ENCODE assay signal across 13 mouse cellular contexts in the genomic region with DNA sequence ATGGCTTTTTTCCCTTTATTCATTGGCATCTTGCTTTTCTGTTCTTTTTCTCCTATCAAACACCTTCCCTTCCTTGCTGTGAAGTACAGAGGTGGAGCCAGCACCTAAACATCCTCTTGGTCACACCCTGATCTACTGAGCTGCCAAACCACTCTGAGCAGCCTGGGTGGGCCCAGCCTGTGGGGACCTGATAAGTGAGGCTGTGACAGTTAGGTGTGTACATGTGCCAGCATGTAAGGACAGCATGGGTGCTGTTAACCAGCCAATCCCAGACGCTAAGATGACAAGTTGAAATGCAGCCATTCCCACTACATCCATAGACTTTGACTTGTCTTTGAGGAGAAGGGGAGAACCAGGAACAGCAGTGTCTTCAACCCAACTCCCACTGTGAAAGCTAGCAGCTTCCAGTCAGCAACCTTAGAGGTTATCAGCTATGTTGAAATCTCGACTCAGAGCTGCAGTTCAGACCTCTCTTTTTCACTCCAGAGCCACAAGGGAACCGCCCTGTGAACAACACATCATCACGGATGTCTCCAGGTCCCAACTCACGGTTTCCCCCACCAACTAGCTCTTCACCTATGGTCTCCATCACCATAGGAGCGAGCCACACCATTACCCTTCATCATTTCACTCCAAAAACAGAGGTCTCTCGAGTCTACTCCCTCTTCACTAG. TPM values are rescaled to one million over a fixed set of nuclear protein-coding genes. Genes with fewer than 3 reads are reported as not detected.
A peak's percentile ranks its signal among the peaks of the same experiment; 100 is the strongest.
DNase-seq lines count a peak whose midpoint lies in the region; ATAC-seq and TF ChIP-seq lines count a peak whose summit lies in the region.
"Had no signal": no experiment of that assay in that cellular context is flagged by ENCODE, and none has a peak within 500 bp of the region (broad histone marks: within the 10 kb centered on the region; RNA-seq: fewer than 3 reads in every experiment).

No protein-coding gene starts in this region.

- no peak for TF ChIP-seq EP300 in lung, postnatal 0 days (IDR thresholded peaks at IDR 0.05)
- no peak for TF ChIP-seq EP300 in stomach, postnatal 0 days (optimal IDR thresholded peaks at IDR 0.05)

- H3K4me1 ChIP-seq in lung, postnatal 0 days (ENCODE audit: insufficient read depth, low read depth, low read length), result no peaks in the 10 kb centered on the region
- H3K4me1 ChIP-seq in liver, embryonic 16.5 days (ENCODE audit: control insufficient read depth, low read depth, low read length), result peaks cover 45% of the 10 kb centered on the region
- H3K4me1 ChIP-seq in stomach, postnatal 0 days (replicated peaks; ENCODE audit: control insufficient read depth, insufficient read depth), result no peaks in the 10 kb centered on the region
- H3K4me1 ChIP-seq: hindbrain, embryonic 13.5 days had no signal

- no peak overlapping the region for H3K27ac ChIP-seq in lung, postnatal 0 days (ENCODE audit: low read length)
- peak overlapping the region; percentile 100 for H3K27ac ChIP-seq in liver, embryonic 16.5 days (ENCODE audit: low read length)
- H3K27ac ChIP-seq in stomach, postnatal 0 days (replicated peaks), result no peak overlapping the region
- H3K27ac ChIP-seq: gastrocnemius, adult 2 months; hindbrain, embryonic 13.5 days had no signal

- H3K4me3 ChIP-seq in lung, postnatal 0 days (ENCODE audit: low read depth, low read length), result no peak overlapping the region
- H3K4me3 ChIP-seq in liver, embryonic 16.5 days (ENCODE audit: low read depth, low read length), result peak overlapping the region; percentile 35
- H3K4me3 ChIP-seq in stomach, postnatal 0 days (ENCODE audit: low read depth, low read length), result no peak overlapping the region
- H3K4me3 ChIP-seq: gastrocnemius, adult 2 months; hindbrain, embryonic 13.5 days had no signal

- no peaks in the 10 kb centered on the region for H3K9me3 ChIP-seq in lung, postnatal 0 days (ENCODE audit: low read length)
- H3K9me3 ChIP-seq in liver, embryonic 16.5 days (replicated peaks; ENCODE audit: control insufficient read depth, low read length), result no peaks in the 10 kb centered on the region
- H3K9me3 ChIP-seq in stomach, postnatal 0 days (ENCODE audit: control insufficient read depth, low read length), result no peaks in the 10 kb centered on the region
- H3K9me3 ChIP-seq: hindbrain, embryonic 13.5 days had no signal

- ATAC-seq in lung, postnatal 0 days, result peak; percentile 52; the same call in 1 of the 2 replicates
- peak; percentile 97 for ATAC-seq in erythroid progenitor cell, adult 5-6 weeks (replicated peaks; ENCODE audit: low FRiP score, poor library complexity, severe bottlenecking)
- peak; percentile 100 for ATAC-seq in liver, embryonic 16.5 days (ENCODE audit: low read depth)
- peak; percentile 60; the same call in 1 of the 2 replicates for ATAC-seq in stomach, postnatal 0 days (ENCODE audit: low FRiP score, low TSS enrichment)
- ATAC-seq: activated CD4-positive, CD25-positive, alpha-beta regulatory T cell, adult 4 months had no signal

- H3K9ac ChIP-seq in lung, postnatal 0 days (replicated peaks; ENCODE audit: low read depth), result no peak overlapping the region
- peak overlapping the region; percentile 66 for H3K9ac ChIP-seq in liver, embryonic 16.5 days (ENCODE audit: low read depth, low read length)
- H3K9ac ChIP-seq in stomach, postnatal 0 days (ENCODE audit: low read length), result no peak overlapping the region
- H3K9ac ChIP-seq: hindbrain, embryonic 13.5 days had no signal

- H3K36me3 ChIP-seq in lung, postnatal 0 days (ENCODE audit: insufficient read depth, low read length), result no peaks in the 10 kb centered on the region
- no peaks in the 10 kb centered on the region for H3K36me3 ChIP-seq in liver, embryonic 16.5 days (ENCODE audit: control insufficient read depth, insufficient read depth)
- no peaks in the 10 kb centered on the region for H3K36me3 ChIP-seq in stomach, postnatal 0 days (ENCODE audit: control insufficient read depth, insufficient read depth, low read length)
- H3K36me3 ChIP-seq: hindbrain, embryonic 13.5 days had no signal

- WGBS in lung, postnatal 0 days, result 72% methylated on average over 7 of the region's 7 CpGs
- WGBS in liver, embryonic 16.5 days (ENCODE audit: insufficient replicate concordance), result 31% methylated on average over 7 of the region's 7 CpGs
- 67% methylated on average over 7 of the region's 7 CpGs for WGBS in stomach, postnatal 0 days

- no peak for TF ChIP-seq CTCF in lung, postnatal 0 days (IDR thresholded peaks at IDR 0.05)
- TF ChIP-seq CTCF in stomach, postnatal 0 days (IDR thresholded peaks at IDR 0.05; ENCODE audit: low read depth), result no peak

- H3K4me2 ChIP-seq in lung, postnatal 0 days (replicated peaks; ENCODE audit: low read depth, low read length), result no peak overlapping the region
- H3K4me2 ChIP-seq in liver, embryonic 16.5 days (ENCODE audit: low read depth, low read length), result peak overlapping the region; percentile 64
- no peak overlapping the region for H3K4me2 ChIP-seq in stomach, postnatal 0 days (replicated peaks; ENCODE audit: low read depth)
- H3K4me2 ChIP-seq: hindbrain, embryonic 13.5 days had no signal

- H3K27me3 ChIP-seq in lung, postnatal 0 days (replicated peaks; ENCODE audit: insufficient read depth, low read length), result no peaks in the 10 kb centered on the region
- no peaks in the 10 kb centered on the region for H3K27me3 ChIP-seq in liver, embryonic 16.5 days (ENCODE audit: control insufficient read depth, insufficient read depth, low read depth, low read length)
- no peaks in the 10 kb centered on the region for H3K27me3 ChIP-seq in stomach, postnatal 0 days (ENCODE audit: control insufficient read depth, insufficient read depth, low read length)
- H3K27me3 ChIP-seq: hindbrain, embryonic 13.5 days had no signal

- DNase-seq in lung, postnatal 0 days (ENCODE audit: low spot score), result no peak
- DNase-seq in lung, postnatal 36 days, result no peak
- no peak for DNase-seq in stomach, postnatal 0 days (ENCODE audit: low spot score)
- DNase-seq in urinary bladder, postnatal 14 days (ENCODE audit: low spot score), result no peak
- no peak for DNase-seq in ovary, postnatal 14 days (ENCODE audit: low spot score)
- DNase-seq: cerebellum, adult 11 months; gastrocnemius, adult 2 months; kidney, postnatal 10 days; thymus, adult 2 months had no signal

RNA-seq across cellular contexts. Expression of a gene that starts 10.3 kb away (rescaled TPM):
- polyA plus RNA-seq in lung, postnatal 0 days (2015; fragmentation: Nextera tagmentation; extraction: Ambion mirVana), result 11.1 TPM in 2 replicates
- 516 and 641 TPM in 2 replicates for total RNA-seq in erythroid progenitor cell, adult 5-6 weeks (2015; ENCODE audit: low replicate concordance)
- 350 and 524 TPM in 2 replicates for total RNA-seq in erythroid progenitor cell, adult 5-6 weeks (2017; ENCODE audit: low replicate concordance)
- 143 and 145 TPM in 2 replicates for polyA plus RNA-seq in liver, embryonic 16.5 days (2015; fragmentation: Nextera tagmentation; extraction: Ambion mirVana)
- 17.6 and 24.4 TPM in 2 replicates for polyA plus RNA-seq in stomach, postnatal 0 days (2015; fragmentation: Nextera tagmentation; extraction: Ambion mirVana)

RNA-seq across cellular contexts. Expression of a gene that starts 50.4 kb away (rescaled TPM):
- polyA plus RNA-seq in lung, postnatal 0 days (2015; fragmentation: Nextera tagmentation; extraction: Ambion mirVana), result 74.2 and 86.6 TPM in 2 replicates
- 764 and 1,013 TPM in 2 replicates for total RNA-seq in erythroid progenitor cell, adult 5-6 weeks (2015; ENCODE audit: low replicate concordance)
- total RNA-seq in erythroid progenitor cell, adult 5-6 weeks (2017; ENCODE audit: low replicate concordance), result 1,945 and 2,175 TPM in 2 replicates
- polyA plus RNA-seq in liver, embryonic 16.5 days (2015; fragmentation: Nextera tagmentation; extraction: Ambion mirVana), result 124 and 131 TPM in 2 replicates
- polyA plus RNA-seq in stomach, postnatal 0 days (2015; fragmentation: Nextera tagmentation; extraction: Ambion mirVana), result 47.7 and 56.4 TPM in 2 replicates

RNA-seq across cellular contexts. Expression of a gene that starts 50.5 kb away (rescaled TPM):
- polyA plus RNA-seq in lung, postnatal 0 days (2015; fragmentation: Nextera tagmentation; extraction: Ambion mirVana), result 5.9 and 8.9 TPM in 2 replicates
- 155 and 233 TPM in 2 replicates for total RNA-seq in erythroid progenitor cell, adult 5-6 weeks (2015; ENCODE audit: low replicate concordance)
- total RNA-seq in erythroid progenitor cell, adult 5-6 weeks (2017; ENCODE audit: low replicate concordance), result 270 and 271 TPM in 2 replicates
- polyA plus RNA-seq in liver, embryonic 16.5 days (2015; fragmentation: Nextera tagmentation; extraction: Ambion mirVana), result 6.6 and 7.4 TPM in 2 replicates
- 2.2 TPM in 2 replicates for polyA plus RNA-seq in stomach, postnatal 0 days (2015; fragmentation: Nextera tagmentation; extraction: Ambion mirVana)
